In genomic region chr2:107202474-107202858, GRCm38 (mm10) we compare ENCODE assay signal across 29 mouse cellular contexts.
A peak's percentile ranks its signal among the peaks of the same experiment; 100 is the strongest.
DNase-seq lines count a peak whose midpoint lies in the region; ATAC-seq and TF ChIP-seq lines count a peak whose summit lies in the region.
"Had no signal": no experiment of that assay in that cellular context is flagged by ENCODE, and none has a peak within 500 bp of the region (broad histone marks: within the 10 kb centered on the region; RNA-seq: fewer than 3 reads in every experiment).

No protein-coding gene starts in this region.

- intact Hi-C loops in gastrocnemius, adult 2 months (cut with DNase I): no loop called here

- no peaks in the 10 kb centered on the region for H3K9me3 ChIP-seq in forebrain, embryonic 13.5 days (replicated peaks)
- H3K9me3 ChIP-seq in forebrain, embryonic 10.5 days: no peaks in the 10 kb centered on the region
- H3K9me3 ChIP-seq in hindbrain, embryonic 12.5 days (replicated peaks): no peaks in the 10 kb centered on the region
- H3K9me3 ChIP-seq: embryonic facial prominence, embryonic 12.5 days; heart, embryonic 12.5 days; kidney, embryonic 15.5 days; limb, embryonic 12.5 days; liver, embryonic 15.5 days; midbrain, embryonic 10.5 days; midbrain, embryonic 15.5 days had no signal

- H3K27me3 ChIP-seq in forebrain, embryonic 13.5 days: no peaks in the 10 kb centered on the region
- H3K27me3 ChIP-seq in forebrain, embryonic 10.5 days (ENCODE audit: poor library complexity, severe bottlenecking): no peaks in the 10 kb centered on the region
- no peaks in the 10 kb centered on the region for H3K27me3 ChIP-seq in thymus, adult 2 months (ENCODE audit: control insufficient read depth, insufficient read depth, low read length)
- H3K27me3 ChIP-seq in hindbrain, embryonic 12.5 days: no peaks in the 10 kb centered on the region
- H3K27me3 ChIP-seq: CH12.LX; embryonic facial prominence, embryonic 12.5 days; heart, embryonic 12.5 days; kidney, embryonic 15.5 days; limb, embryonic 12.5 days; liver, embryonic 15.5 days; midbrain, embryonic 15.5 days had no signal

- 70% methylated on average over 3 of the region's 3 CpGs for WGBS in forebrain, embryonic 13.5 days
- 85% methylated on average over 3 of the region's 3 CpGs for WGBS in forebrain, embryonic 10.5 days
- 80% methylated on average over 3 of the region's 3 CpGs for WGBS in thymus, adult 2 months
- 65% methylated on average over 3 of the region's 3 CpGs for WGBS in hindbrain, embryonic 12.5 days

- no peak overlapping the region for H3K4me2 ChIP-seq in forebrain, embryonic 13.5 days
- H3K4me2 ChIP-seq in hindbrain, embryonic 12.5 days (replicated peaks): no peak overlapping the region
- H3K4me2 ChIP-seq: embryonic facial prominence, embryonic 12.5 days; heart, embryonic 12.5 days; kidney, embryonic 15.5 days; limb, embryonic 12.5 days; liver, embryonic 15.5 days; lung, embryonic 14.5 days; midbrain, embryonic 15.5 days had no signal

- DNase-seq in forebrain, embryonic 10.5 days (ENCODE audit: extremely low spot score, low spot score): no peak
- peak; percentile 48 for DNase-seq in brain, adult 2 months (ENCODE audit: low read depth, low spot score)
- peak; percentile 19 to 62 for DNase-seq in layer of hippocampus, adult 18-20 months (ENCODE audit: low spot score in 2 of 2)
- peak; percentile 5 to 19 for DNase-seq in layer of hippocampus, postnatal 10 days (ENCODE audit: low spot score in 2 of 2)
- no peak for DNase-seq in thymus, adult 2 months
- DNase-seq in gastrocnemius, adult 2 months: no peak
- DNase-seq: adrenal gland, adult 2 months; adrenal gland, postnatal 36 days; cerebellum, adult 9-11 months; embryo, embryonic 11 days; heart, adult 2 months; kidney, adult 18-20 months; kidney, postnatal 25 days; lung, embryonic 14.5 days; right cerebral cortex, adult 18-20 months; right cerebral cortex, postnatal 4 days had no signal

- H3K4me1 ChIP-seq in forebrain, embryonic 13.5 days: no peaks in the 10 kb centered on the region
- no peaks in the 10 kb centered on the region for H3K4me1 ChIP-seq in forebrain, embryonic 10.5 days
- H3K4me1 ChIP-seq in thymus, adult 2 months (replicated peaks; ENCODE audit: control insufficient read depth, insufficient read depth, low read length): no peaks in the 10 kb centered on the region
- no peaks in the 10 kb centered on the region for H3K4me1 ChIP-seq in hindbrain, embryonic 12.5 days
- H3K4me1 ChIP-seq: embryonic facial prominence, embryonic 12.5 days; heart, embryonic 12.5 days; kidney, embryonic 15.5 days; limb, embryonic 12.5 days; liver, embryonic 15.5 days; midbrain, embryonic 10.5 days; midbrain, embryonic 15.5 days had no signal

- TF ChIP-seq CTCF in thymus, adult 2 months (IDR thresholded peaks at IDR 0.05; ENCODE audit: borderline replicate concordance, control insufficient read depth, extremely low read depth, insufficient read depth, low read length, poor library complexity): no peak
- no peak for TF ChIP-seq CTCF in gastrocnemius, adult 2 months (IDR thresholded peaks at IDR 0.05)

- H3K4me3 ChIP-seq in forebrain, embryonic 13.5 days: no peak overlapping the region
- H3K4me3 ChIP-seq in forebrain, embryonic 10.5 days: no peak overlapping the region
- H3K4me3 ChIP-seq in thymus, adult 2 months (ENCODE audit: control insufficient read depth, insufficient read depth, low read length): no peak overlapping the region
- no peak overlapping the region for H3K4me3 ChIP-seq in gastrocnemius, adult 2 months
- no peak overlapping the region for H3K4me3 ChIP-seq in hindbrain, embryonic 12.5 days
- H3K4me3 ChIP-seq: embryonic facial prominence, embryonic 12.5 days; heart, adult 2 months; heart, embryonic 12.5 days; kidney, embryonic 15.5 days; limb, embryonic 12.5 days; liver, embryonic 15.5 days; midbrain, embryonic 10.5 days; midbrain, embryonic 15.5 days had no signal

- H3K27ac ChIP-seq in forebrain, embryonic 13.5 days: no peak overlapping the region
- H3K27ac ChIP-seq in forebrain, embryonic 10.5 days: no peak overlapping the region
- no peak overlapping the region for H3K27ac ChIP-seq in thymus, adult 2 months (ENCODE audit: control insufficient read depth, insufficient read depth, low read length)
- no peak overlapping the region for H3K27ac ChIP-seq in gastrocnemius, adult 2 months
- no peak overlapping the region for H3K27ac ChIP-seq in hindbrain, embryonic 12.5 days
- H3K27ac ChIP-seq: embryonic facial prominence, embryonic 12.5 days; heart, adult 2 months; kidney, embryonic 15.5 days; limb, embryonic 12.5 days; liver, embryonic 15.5 days; midbrain, embryonic 10.5 days; midbrain, embryonic 15.5 days; stomach, postnatal 0 days had no signal

- H3K36me3 ChIP-seq in forebrain, embryonic 13.5 days (ENCODE audit: poor library complexity, severe bottlenecking): no peaks in the 10 kb centered on the region
- H3K36me3 ChIP-seq in forebrain, embryonic 10.5 days (replicated peaks): no peaks in the 10 kb centered on the region
- no peaks in the 10 kb centered on the region for H3K36me3 ChIP-seq in thymus, adult 2 months (ENCODE audit: control insufficient read depth, insufficient read depth, low read length)
- H3K36me3 ChIP-seq in hindbrain, embryonic 12.5 days: no peaks in the 10 kb centered on the region
- H3K36me3 ChIP-seq: embryonic facial prominence, embryonic 12.5 days; heart, embryonic 12.5 days; kidney, embryonic 15.5 days; limb, embryonic 12.5 days; liver, embryonic 15.5 days; midbrain, embryonic 10.5 days; midbrain, embryonic 15.5 days had no signal

- TF ChIP-seq POLR2A in thymus, adult 2 months (IDR thresholded peaks at IDR 0.05; ENCODE audit: control insufficient read depth, extremely low read depth, insufficient read depth, low read length, poor library complexity): no peak

- peak; percentile 61; the same call in 1 of the 2 replicates for ATAC-seq in forebrain, embryonic 13.5 days
- no peak for ATAC-seq in hindbrain, embryonic 12.5 days (ENCODE audit: low FRiP score)
- ATAC-seq: activated CD4-positive, CD25-positive, alpha-beta regulatory T cell, adult 4 months; hindbrain, embryonic 16.5 days; midbrain, embryonic 15.5 days had no signal

- no peak overlapping the region for H3K9ac ChIP-seq in forebrain, embryonic 13.5 days
- no peak overlapping the region for H3K9ac ChIP-seq in hindbrain, embryonic 12.5 days
- H3K9ac ChIP-seq: embryonic facial prominence, embryonic 12.5 days; heart, embryonic 12.5 days; kidney, embryonic 15.5 days; limb, embryonic 12.5 days; liver, embryonic 15.5 days; lung, embryonic 14.5 days; midbrain, embryonic 15.5 days had no signal

Comparison
In these comparisons a context has a peak if more than half of its experiments do, and no peak if none do; other contexts are left out.
1. DNase-seq: peak in brain, adult 2 months (single experiment), layer of hippocampus, adult 18-20 months (2 of 2) and layer of hippocampus, postnatal 10 days (2 of 2); none in forebrain, embryonic 10.5 days (single experiment), thymus, adult 2 months (single experiment) and gastrocnemius, adult 2 months (single experiment).